Mouse (Mus musculus) heart, embryonic 14.5 days (tissue): ENCODE measurements around the gene Pcna. TPM values are rescaled to one million over a fixed set of nuclear protein-coding genes. Genes with fewer than 3 reads are reported as not detected.

Experiments used
- ATAC-seq: fragments of 200-750 bp; cut with Nextera tagmentation; 2 replicates; pipeline ENCODE4 v1.8.0; 2017; ENCODE audit warnings: low read depth, moderate TSS enrichment; ENCODE audit not compliant: insufficient number of reproducible peaks, insufficient read depth, low FRiP score
- H3K27ac ChIP-seq, 2 experiments: fragments of 200-500 bp in 1 of 2; fragments of 300-500 bp in 1 of 2; sonication (generic) in 1 of 2; replicated peaks in 1 of 2; 2 replicates each; pipeline ENCODE4 v1.5.1; 2012 to 2014; ENCODE audit warnings: low read depth in 2 of 2, low read length in 2 of 2, control low read depth in 1 of 2, mild to moderate bottlenecking in 1 of 2, mixed read lengths in 1 of 2; ENCODE audit not compliant: control insufficient read depth in 1 of 2, insufficient read depth in 1 of 2
- H3K27me3 ChIP-seq: fragments of 300-500 bp; sonication (generic); 2 replicates; pipeline ENCODE4 v1.6.1; 2014; ENCODE audit warnings: mild to moderate bottlenecking, low read length, control low read depth; ENCODE audit not compliant: control insufficient read depth, insufficient read depth
- H3K36me3 ChIP-seq: fragments of 300-500 bp; sonication (generic); 2 replicates; pipeline ENCODE4 v1.6.1; 2014; ENCODE audit warnings: mild to moderate bottlenecking, control low read depth, low read length, mixed read lengths; ENCODE audit not compliant: control insufficient read depth, insufficient read depth
- H3K4me1 ChIP-seq, 2 experiments: fragments of 200-500 bp in 1 of 2; fragments of 300-500 bp in 1 of 2; sonication (generic) in 1 of 2; 2 replicates each; pipeline ENCODE4 v1.6.1; 2012 to 2014; ENCODE audit warnings: low read length in 2 of 2, control low read depth in 1 of 2, mixed read lengths in 1 of 2; ENCODE audit not compliant: control insufficient read depth in 2 of 2, insufficient read depth in 2 of 2
- H3K4me2 ChIP-seq: fragments of 300-500 bp; sonication (generic); 2 replicates; pipeline ENCODE4 v1.6.1; 2014; ENCODE audit warnings: mild to moderate bottlenecking, low read length
- H3K4me3 ChIP-seq, 2 experiments: fragments of 200-500 bp in 1 of 2; fragments of 300-500 bp in 1 of 2; sonication (generic) in 1 of 2; 2 replicates each; pipeline ENCODE4 v1.5.1; 2012 to 2014; ENCODE audit warnings: low read length in 2 of 2, mild to moderate bottlenecking in 2 of 2, control low read depth in 1 of 2, low read depth in 1 of 2, moderate library complexity in 1 of 2; ENCODE audit not compliant: control insufficient read depth in 1 of 2, insufficient read depth in 1 of 2
- H3K9ac ChIP-seq: fragments of 300-500 bp; sonication (generic); 2 replicates; pipeline ENCODE4 v1.6.1; 2014; ENCODE audit warnings: mild to moderate bottlenecking, low read length
- H3K9me3 ChIP-seq: fragments of 300-500 bp; sonication (generic); 2 replicates; pipeline ENCODE4 v1.6.1; 2016; ENCODE audit warnings: low read length, control low read depth; ENCODE audit not compliant: control insufficient read depth
- WGBS: fragments of 180-500 bp; shearing (Covaris S2); extraction: QIAGEN DNeasy Blood & Tissue Kit; methylation state at CpG from one replicate; pipeline ENCODE4 v1.1.7; 2014; 5-methylcytosine and 5-hydroxymethylcytosine counted together
- polyA plus RNA-seq: library from polyadenylated mRNA; unstranded; fragments of >200 nt; fragmentation: Nextera tagmentation; extraction: Ambion mirVana; gene quantifications from 2 replicates; pipeline ENCODE4 v1.2.1, GENCODE M21; 2014

The Pcna gene
- polyA plus RNA-seq, 1 experiment from 2014 or later: 162 TPM

DNA sequence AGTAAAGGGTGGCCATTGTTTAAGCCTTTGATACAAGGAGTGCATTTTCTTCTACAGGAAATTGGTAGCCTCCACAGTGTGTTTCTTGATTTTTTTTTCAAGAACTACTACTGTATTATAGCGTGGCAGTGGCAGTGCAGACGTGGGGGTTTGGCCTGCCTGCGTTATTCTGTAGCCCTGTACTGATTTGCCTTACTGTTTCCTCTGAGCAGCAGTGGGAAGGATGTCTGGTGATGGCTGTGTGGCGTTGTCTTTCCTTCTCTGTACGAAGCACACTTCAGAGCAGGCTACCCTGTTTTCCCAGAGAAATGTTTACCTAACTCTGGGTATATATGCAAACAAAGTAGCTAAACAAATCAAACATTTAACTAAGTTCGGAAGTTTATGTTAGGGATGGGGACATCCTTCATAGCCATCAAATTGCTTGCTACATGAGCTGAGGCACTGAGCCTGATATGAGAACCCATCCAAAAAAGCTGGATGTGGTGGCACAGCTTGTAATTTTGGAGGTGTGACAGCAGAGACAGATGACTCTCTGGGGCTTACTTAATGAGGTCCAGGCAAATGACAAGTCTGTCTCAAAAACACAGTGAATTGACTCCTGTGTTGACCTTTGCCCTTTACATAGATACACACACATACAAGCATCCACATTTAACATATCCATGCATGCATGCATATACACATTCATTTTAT is 19.7 kb upstream of the Pcna start:
- Histone ChIP-seq H3K4me3 (no peak overlapping the region), H3K4me1 (peaks cover 9 to 16% of the 10 kb centered on the region in 2 experiments), H3K27ac (no peak overlapping the region), H3K4me2 (no peak overlapping the region), H3K36me3 (no peaks in the 10 kb centered on the region), H3K9ac (no peak overlapping the region), H3K27me3 (no peaks in the 10 kb centered on the region), H3K9me3 (no peaks in the 10 kb centered on the region)
- no peak for ATAC-seq
- 66% methylated on average over 6 of the region's 6 CpGs for WGBS

DNA sequence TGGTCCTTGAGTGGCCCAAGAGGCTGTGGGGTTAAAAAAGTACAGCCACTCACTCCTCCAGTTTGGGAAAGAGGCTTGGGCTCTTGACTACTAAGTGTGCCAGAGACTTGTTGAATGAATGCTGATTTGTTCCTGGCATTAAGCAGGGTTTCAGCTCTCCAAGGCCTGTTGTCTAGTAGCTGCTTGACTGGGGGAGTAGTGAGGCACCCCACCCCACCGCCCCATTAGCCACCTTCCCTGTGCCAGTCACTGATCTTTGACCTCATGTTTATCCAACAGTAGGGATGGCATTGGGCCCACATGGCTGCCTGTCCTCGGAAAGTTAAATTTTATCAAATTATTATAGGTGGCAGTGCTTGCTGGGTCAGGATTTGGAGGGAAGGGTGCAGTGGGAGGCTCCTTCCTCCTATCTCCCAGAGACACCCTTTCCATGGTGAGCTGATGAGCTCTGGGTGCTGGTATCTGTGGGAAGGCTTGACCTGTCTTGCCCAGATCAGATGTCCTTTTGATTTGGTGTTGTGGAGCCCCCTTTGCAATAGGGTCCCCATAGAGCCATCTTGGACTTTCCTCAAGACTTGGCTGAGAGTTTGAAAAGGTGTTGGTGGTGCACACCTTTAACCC is 17.3 kb upstream of the Pcna start:
- Histone ChIP-seq H3K4me1 (peaks cover 9 to 23% of the 10 kb centered on the region in 2 experiments), H3K4me2 (0 out of 2 replicates have a peak overlapping the region, but pooled peaks have one; percentile 4), H3K27ac (no peak overlapping the region; a peak in 1 of 4 replicates), H3K27me3 (no peaks in the 10 kb centered on the region), H3K36me3 (no peaks in the 10 kb centered on the region), H3K4me3 (no peak overlapping the region), H3K9ac (no peak overlapping the region), H3K9me3 (no peaks in the 10 kb centered on the region)
- WGBS: 54% methylated on average over 2 of the region's 2 CpGs
- no peak; the same call in 1 of the 2 replicates for ATAC-seq

DNA sequence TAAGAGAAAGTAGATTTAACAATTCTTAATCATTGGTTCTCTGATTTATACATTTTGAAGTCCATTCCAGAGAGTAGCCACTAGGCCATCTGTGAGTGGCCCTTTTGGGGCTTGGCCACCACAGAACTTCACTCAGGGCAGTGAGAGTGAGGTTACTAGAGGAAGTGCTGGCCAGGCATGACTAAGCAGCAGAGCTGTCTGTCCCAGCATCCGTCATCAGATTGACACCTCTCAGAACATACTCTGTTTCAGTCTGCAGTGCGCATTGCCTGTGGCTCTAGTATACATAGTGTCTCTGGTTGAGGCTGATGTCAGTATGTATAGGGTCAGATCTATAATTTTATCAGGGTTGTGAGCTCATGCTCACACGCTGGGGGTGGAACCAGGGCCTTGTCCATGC is 16.1 kb upstream of the Pcna start:
- Histone ChIP-seq H3K9me3 (no peaks in the 10 kb centered on the region), H3K27me3 (no peaks in the 10 kb centered on the region), H3K27ac (no peak overlapping the region), H3K4me3 (no peak overlapping the region), H3K4me1 (peaks cover 10 to 26% of the 10 kb centered on the region in 2 experiments), H3K36me3 (no peaks in the 10 kb centered on the region), H3K4me2 (no peak overlapping the region), H3K9ac (no peak overlapping the region)
- no peak for ATAC-seq
- 58% methylated on average over 3 of the region's 3 CpGs for WGBS

GRCm38 (mm10) chr2:132266086-132266485 is 13.0 kb upstream of the Pcna start:
- Histone ChIP-seq H3K4me2 (no peak overlapping the region), H3K27me3 (no peaks in the 10 kb centered on the region), H3K4me1 (peaks cover 10 to 32% of the 10 kb centered on the region in 2 experiments), H3K36me3 (no peaks in the 10 kb centered on the region), H3K9me3 (no peaks in the 10 kb centered on the region), H3K4me3 (no peak overlapping the region), H3K27ac (no peak overlapping the region), H3K9ac (no peak overlapping the region)
- no peak for ATAC-seq
- 83% methylated on average over 3 of the region's 3 CpGs for WGBS

DNA sequence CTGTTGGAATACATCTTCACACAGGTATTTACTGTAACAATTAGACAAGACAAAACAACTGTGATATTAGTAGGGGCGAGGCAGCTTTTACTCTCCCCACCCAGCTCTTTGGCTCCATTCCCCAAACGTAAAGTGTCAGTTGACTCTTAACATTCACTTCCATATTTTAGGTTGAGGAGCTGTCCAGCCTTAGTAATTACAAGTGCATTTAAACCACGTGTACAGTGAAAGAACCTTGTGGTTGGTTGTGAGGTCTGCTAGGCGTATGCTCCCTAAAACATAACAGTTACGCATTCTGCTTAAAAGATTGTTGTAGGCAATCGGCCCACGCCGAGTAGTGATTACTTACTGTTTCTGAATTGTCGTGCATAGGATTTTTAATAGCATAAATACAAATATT is 12.1 kb upstream of the Pcna start:
- no peak overlapping the region for H3K4me3 ChIP-seq
- peaks cover 6 to 27% of the 10 kb centered on the region in 2 experiments for H3K4me1 ChIP-seq
- H3K27me3 ChIP-seq: no peaks in the 10 kb centered on the region
- H3K9ac ChIP-seq: no peak overlapping the region
- no peak overlapping the region for H3K27ac ChIP-seq
- H3K9me3 ChIP-seq: no peaks in the 10 kb centered on the region
- H3K36me3 ChIP-seq: no peaks in the 10 kb centered on the region
- WGBS: 77% methylated on average over 9 of the region's 9 CpGs
- no peak overlapping the region for H3K4me2 ChIP-seq
- no peak for ATAC-seq

DNA sequence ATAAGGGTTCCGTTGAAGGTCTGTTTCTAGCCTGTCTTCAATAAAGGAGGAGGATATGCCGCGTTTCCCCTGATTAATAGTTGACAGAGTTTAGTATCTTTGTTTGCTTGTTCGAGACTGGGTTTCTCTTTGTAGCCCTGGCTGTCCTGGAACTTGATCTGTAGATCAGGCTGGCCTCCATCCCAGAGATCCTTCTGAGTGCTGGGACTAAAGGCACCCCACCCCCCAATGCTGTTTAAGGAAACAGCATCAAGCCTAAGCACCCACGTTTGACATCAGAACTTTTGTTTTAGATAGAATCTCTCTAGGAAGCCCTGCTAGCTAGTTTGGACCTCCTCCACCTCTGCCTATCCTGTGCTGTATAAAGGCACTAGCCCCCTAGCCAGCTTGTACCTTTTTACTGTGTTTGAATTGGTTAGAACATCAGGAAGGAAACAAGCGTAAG is 11.2 kb upstream of the Pcna start:
- WGBS: 24% methylated on average over 6 of the region's 6 CpGs
- Histone ChIP-seq H3K9ac (peak overlapping the region; percentile 94), H3K4me1 (peaks cover 3 to 18% of the 10 kb centered on the region in 2 experiments; a peak in 3 of 4 replicates), H3K4me3 (peak overlapping the region; percentile 63 to 97), H3K27me3 (no peaks in the 10 kb centered on the region), H3K27ac (no peak overlapping the region), H3K36me3 (no peaks in the 10 kb centered on the region), H3K4me2 (peak overlapping the region; percentile 82), H3K9me3 (no peaks in the 10 kb centered on the region)
- ATAC-seq: no peak

DNA sequence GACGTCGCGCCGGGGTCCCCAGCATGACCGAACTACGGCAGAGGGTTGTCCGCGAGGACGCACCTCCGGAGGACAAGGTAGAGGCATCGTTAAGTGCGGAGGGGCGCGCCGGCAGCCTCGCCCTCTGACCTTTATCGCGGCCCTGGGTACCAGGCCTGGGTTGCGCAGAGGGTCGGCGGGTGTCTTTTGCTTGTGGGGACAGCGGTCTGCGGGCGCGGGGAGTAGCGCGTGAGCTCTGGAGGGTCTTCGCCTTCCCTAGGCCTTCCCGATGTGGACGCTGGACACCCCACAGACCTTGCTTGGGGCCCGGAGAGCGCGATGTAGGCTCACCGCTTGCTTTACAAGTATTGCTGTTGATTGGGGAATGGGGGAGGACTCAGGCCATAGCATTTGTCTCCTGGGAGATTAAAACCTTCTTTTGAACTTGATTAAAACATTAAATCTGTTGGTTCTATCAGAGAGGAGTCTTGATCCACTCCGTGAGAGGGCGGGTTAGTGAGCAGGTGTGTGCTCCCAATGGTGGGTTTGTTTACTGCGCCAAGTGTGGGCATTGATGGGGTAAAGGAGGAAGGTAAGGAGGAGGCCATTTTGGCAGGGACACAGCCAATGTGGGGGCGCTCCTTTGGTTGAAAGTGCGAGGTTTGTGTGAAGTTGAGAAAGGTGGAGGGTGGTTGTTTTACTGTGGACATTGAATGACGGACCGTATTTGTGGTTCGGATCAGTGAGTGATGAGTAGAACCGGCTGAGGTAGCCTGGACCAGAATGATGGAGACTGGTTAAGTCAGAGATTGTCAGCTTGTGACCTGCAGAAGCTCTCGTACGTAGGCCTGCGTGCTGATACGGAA is 10.5 kb upstream of the Pcna start:
- Histone ChIP-seq H3K27ac (peak overlapping the region; percentile 34 to 66), H3K4me1 (peaks cover 2 to 16% of the 10 kb centered on the region in 2 experiments; a peak in 2 of 4 replicates), H3K36me3 (no peaks in the 10 kb centered on the region), H3K4me3 (peak overlapping the region; percentile 63 to 97), H3K27me3 (no peaks in the 10 kb centered on the region), H3K9me3 (no peaks in the 10 kb centered on the region), H3K4me2 (peak overlapping the region; percentile 82), H3K9ac (peak overlapping the region; percentile 94)
- no peak for ATAC-seq
- WGBS: 1% methylated on average over 47 of the region's 47 CpGs
